ENCODE assay signal across 25 mouse cellular contexts in genomic region chr6:117049459-117050010, GRCm38 (mm10).
DNase-seq lines count a peak whose midpoint lies in the region; ATAC-seq and TF ChIP-seq lines count a peak whose summit lies in the region.
"Had no signal": no experiment of that assay in that cellular context is flagged by ENCODE, and none has a peak within 500 bp of the region (broad histone marks: within the 10 kb centered on the region; RNA-seq: fewer than 3 reads in every experiment).

No protein-coding gene starts in this region.

- no peak overlapping the region for H3K27ac ChIP-seq in kidney, postnatal 0 days
- H3K27ac ChIP-seq in stomach, postnatal 0 days (replicated peaks) = no peak overlapping the region
- H3K27ac ChIP-seq: embryonic facial prominence, embryonic 13.5 days; heart, adult 2 months; heart, embryonic 13.5 days; hindbrain, embryonic 12.5 days; liver, embryonic 13.5 days; stomach, embryonic 15.5 days had no signal

- no peaks in the 10 kb centered on the region for H3K9me3 ChIP-seq in kidney, postnatal 0 days (replicated peaks; ENCODE audit: low read length)
- no peaks in the 10 kb centered on the region for H3K9me3 ChIP-seq in stomach, postnatal 0 days (ENCODE audit: control insufficient read depth, low read length)
- H3K9me3 ChIP-seq: embryonic facial prominence, embryonic 13.5 days; heart, embryonic 13.5 days; hindbrain, embryonic 12.5 days; liver, embryonic 13.5 days; stomach, embryonic 15.5 days had no signal

- intact Hi-C loops in heart, postnatal 36 days (cut with DNase I) = no loop called here
- intact Hi-C loops in gastrocnemius, postnatal 14 days (cut with DNase I; ENCODE audit: low total_unique reads) = no loop called here

- no peak for TF ChIP-seq EP300 in stomach, postnatal 0 days (optimal IDR thresholded peaks at IDR 0.05)

- H3K9ac ChIP-seq in kidney, postnatal 0 days (ENCODE audit: low read depth, low read length) = no peak overlapping the region
- no peak overlapping the region for H3K9ac ChIP-seq in stomach, postnatal 0 days (ENCODE audit: low read length)
- H3K9ac ChIP-seq: embryonic facial prominence, embryonic 13.5 days; heart, embryonic 13.5 days; hindbrain, embryonic 12.5 days; liver, embryonic 13.5 days; stomach, embryonic 15.5 days had no signal

- H3K4me1 ChIP-seq in kidney, postnatal 0 days (replicated peaks; ENCODE audit: insufficient read depth, low read length) = no peaks in the 10 kb centered on the region
- 0 out of 2 replicates have a peak, but pooled peaks cover 2% of the 10 kb centered on the region for H3K4me1 ChIP-seq in stomach, postnatal 0 days (replicated peaks; ENCODE audit: control insufficient read depth, insufficient read depth)
- H3K4me1 ChIP-seq: embryonic facial prominence, embryonic 13.5 days; heart, embryonic 13.5 days; liver, embryonic 13.5 days; stomach, embryonic 15.5 days had no signal

- TF ChIP-seq CTCF in kidney, postnatal 0 days (IDR thresholded peaks at IDR 0.05; ENCODE audit: low read depth) = no peak
- 0 out of 2 replicates have a peak, but pooled peaks have one; percentile 1 for TF ChIP-seq CTCF in stomach, postnatal 0 days (IDR thresholded peaks at IDR 0.05; ENCODE audit: low read depth)

- WGBS in kidney, postnatal 0 days = 17% methylated on average over 14 of the region's 14 CpGs
- 27% methylated on average over 14 of the region's 14 CpGs for WGBS in stomach, postnatal 0 days

- peak; percentile 62 for DNase-seq in heart, adult 11 months
- DNase-seq in heart, postnatal 36 days = no peak
- peak; percentile 6 for DNase-seq in retina, postnatal 1 day
- no peak for DNase-seq in retina, embryonic 14.5 days (ENCODE audit: low spot score)
- DNase-seq in kidney, postnatal 0 days (ENCODE audit: low spot score) = peak; percentile 33
- no peak for DNase-seq in stomach, postnatal 0 days (ENCODE audit: low spot score)
- DNase-seq in gastrocnemius, postnatal 14 days = no peak
- DNase-seq in ovary, postnatal 36 days (ENCODE audit: low spot score) = no peak
- DNase-seq: adrenal gland, adult 8-10 months; cerebellum, adult 2 months; cerebellum, postnatal 25 days; embryo, embryonic 11 days; gastrocnemius, postnatal 25 days; heart, adult 2 months; heart, postnatal 14 days; liver, embryonic 13.5 days; lung, adult 2 months; midbrain, embryonic 14.5 days; thymus, adult 18-20 months had no signal

- no peak overlapping the region for H3K4me2 ChIP-seq in kidney, postnatal 0 days (ENCODE audit: low read length)
- no peak overlapping the region for H3K4me2 ChIP-seq in stomach, postnatal 0 days (replicated peaks; ENCODE audit: low read depth)
- H3K4me2 ChIP-seq: embryonic facial prominence, embryonic 13.5 days; heart, embryonic 13.5 days; hindbrain, embryonic 12.5 days; liver, embryonic 13.5 days; stomach, embryonic 15.5 days had no signal

- H3K36me3 ChIP-seq in kidney, postnatal 0 days (ENCODE audit: insufficient read depth, low read length) = no peaks in the 10 kb centered on the region
- H3K36me3 ChIP-seq in stomach, postnatal 0 days (ENCODE audit: control insufficient read depth, insufficient read depth, low read length) = no peaks in the 10 kb centered on the region
- H3K36me3 ChIP-seq: embryonic facial prominence, embryonic 13.5 days; heart, embryonic 13.5 days; hindbrain, embryonic 12.5 days; liver, embryonic 13.5 days; stomach, embryonic 15.5 days had no signal

- H3K4me3 ChIP-seq in kidney, postnatal 0 days (replicated peaks; ENCODE audit: low read depth, low read length) = no peak overlapping the region
- H3K4me3 ChIP-seq in stomach, postnatal 0 days (ENCODE audit: low read depth, low read length) = no peak overlapping the region
- H3K4me3 ChIP-seq: embryonic facial prominence, embryonic 13.5 days; erythroblast, embryonic 14.5 days; heart, adult 2 months; heart, embryonic 13.5 days; hindbrain, embryonic 12.5 days; liver, embryonic 13.5 days; stomach, embryonic 15.5 days had no signal

- H3K27me3 ChIP-seq in kidney, postnatal 0 days (ENCODE audit: insufficient read depth, low read length) = no peaks in the 10 kb centered on the region
- H3K27me3 ChIP-seq in stomach, postnatal 0 days (ENCODE audit: control insufficient read depth, insufficient read depth, low read length) = no peaks in the 10 kb centered on the region
- H3K27me3 ChIP-seq: embryonic facial prominence, embryonic 13.5 days; hindbrain, embryonic 12.5 days; liver, embryonic 13.5 days; stomach, embryonic 15.5 days had no signal

- no peak for ATAC-seq in kidney, postnatal 0 days (replicated peaks; ENCODE audit: low FRiP score, low read depth)
- ATAC-seq in stomach, postnatal 0 days (ENCODE audit: low FRiP score, low TSS enrichment) = no peak
- ATAC-seq: activated CD4-positive, CD25-positive, alpha-beta regulatory T cell, adult 4 months had no signal

Comparison
In these comparisons a context has a peak if more than half of its experiments do, and no peak if none do; other contexts are left out.
1. DNase-seq: peak in heart, adult 11 months (single experiment), retina, postnatal 1 day (single experiment) and kidney, postnatal 0 days (single experiment); none in heart, postnatal 36 days (0 of 2), retina, embryonic 14.5 days (single experiment), stomach, postnatal 0 days (single experiment), gastrocnemius, postnatal 14 days (single experiment) and ovary, postnatal 36 days (single experiment).